Mouse (Mus musculus): ENCODE measurements around the gene Zfp944.
"Not testable (repeated sequence)": the region's sequence is repeated elsewhere in the genome, so short reads cannot be mapped to it uniquely, and the experiment has no call there.

The Zfp944 gene

DNA sequence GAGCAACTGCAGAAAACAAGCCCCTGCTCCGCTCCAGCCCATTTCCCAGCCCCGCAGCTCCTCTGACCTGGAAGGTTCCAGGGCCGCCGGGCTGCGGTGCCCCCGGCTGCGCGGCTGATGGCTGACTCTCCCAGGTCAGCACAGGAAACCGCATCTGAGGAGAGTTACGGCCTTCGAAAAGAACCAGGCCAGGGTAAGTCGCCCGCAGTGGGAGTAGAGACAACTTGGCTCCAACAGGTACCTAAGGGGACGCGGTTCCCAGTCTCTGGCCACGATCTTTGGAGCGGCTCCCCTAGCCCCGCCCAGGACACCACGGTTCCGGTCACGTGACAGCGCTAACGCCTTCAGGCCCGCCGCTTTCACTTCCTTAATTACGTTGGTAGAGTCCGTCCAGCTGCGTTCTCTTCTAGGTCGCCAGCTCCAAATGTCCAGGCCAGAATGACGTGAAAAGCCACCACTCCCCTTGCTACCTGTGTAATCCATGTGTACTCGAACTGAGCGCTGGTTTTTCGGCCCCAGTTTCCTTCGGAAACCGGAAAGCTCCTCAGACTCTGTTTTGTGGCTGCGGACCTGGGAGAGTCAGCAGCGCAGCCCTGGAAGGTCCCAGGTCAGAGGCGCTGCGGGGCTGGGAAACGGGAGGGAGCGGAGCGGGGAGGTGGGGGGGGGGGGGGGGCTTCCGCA is at the start of gene Zfp944, which contains the start of gene Zfp758:
TSS of gene Zfp944 (minus strand) at position 300 of the 681 bp plus-strand sequence.
TSS of gene Zfp758 (plus strand) at position 353 of the 681 bp plus-strand sequence.
- peak; percentile 77 for DNase-seq

DNA sequence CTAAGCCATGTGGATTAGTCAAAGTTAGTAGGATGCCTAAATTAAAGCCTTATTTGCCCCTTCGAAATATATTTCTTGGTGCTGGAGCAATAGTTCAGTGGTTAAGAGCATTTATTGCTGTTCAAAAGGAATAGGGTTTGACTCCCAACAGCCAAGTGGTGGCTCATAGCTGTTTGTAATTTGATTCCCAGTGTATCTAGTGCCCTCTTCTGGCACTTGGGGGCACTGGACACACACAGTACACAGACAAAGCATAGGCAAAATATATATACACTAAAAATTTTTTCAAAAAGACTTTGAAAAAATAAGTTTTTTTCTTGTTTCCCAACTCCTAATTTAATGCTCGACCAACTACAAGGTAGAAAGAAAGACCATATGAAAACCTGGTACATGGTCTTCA is 49.6 kb upstream of the Zfp944 start:
- DNase-seq: peak; percentile 45

DNA sequence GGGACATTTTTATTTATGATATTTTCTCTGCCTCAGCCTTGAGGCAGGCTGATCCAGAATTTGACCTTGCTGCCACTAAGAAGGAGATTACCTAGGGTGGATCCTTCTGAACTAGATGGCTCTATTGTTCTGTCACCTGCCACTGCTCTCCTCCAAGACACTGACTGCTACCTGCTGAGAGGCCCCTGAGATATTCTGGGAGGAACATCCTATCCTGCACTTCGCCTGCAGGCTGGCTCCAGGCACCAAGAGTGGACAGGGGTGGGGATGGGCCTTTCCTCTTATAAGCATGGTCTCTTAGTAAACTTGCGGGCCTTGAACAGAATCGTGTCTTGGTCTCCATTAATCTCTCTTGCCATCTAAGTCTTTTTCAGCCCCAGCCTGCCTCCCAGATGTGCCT is 2.7 kb upstream of the Zfp944 start:
- DNase-seq: no peak

DNA sequence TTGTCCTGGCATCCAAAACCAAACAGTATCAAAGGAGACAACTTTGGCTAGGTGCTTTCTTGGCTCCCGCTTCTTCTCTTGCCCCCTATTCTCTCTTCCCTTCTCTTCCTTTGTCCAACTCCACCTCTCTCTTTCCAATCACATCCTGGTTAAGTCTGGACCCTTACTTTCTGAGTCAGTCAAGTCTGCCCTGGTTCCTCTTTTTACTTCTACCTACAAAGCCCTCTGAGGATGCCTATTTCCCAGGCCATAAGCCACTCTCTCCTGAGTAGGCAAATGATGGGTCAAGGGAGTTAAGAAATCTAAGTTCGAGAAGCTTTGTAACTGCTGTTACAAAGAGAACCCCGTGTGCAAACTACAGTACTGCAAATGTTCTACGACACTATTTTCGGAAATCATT is 628 bp downstream of the Zfp944 start:
- no peak for DNase-seq

DNA sequence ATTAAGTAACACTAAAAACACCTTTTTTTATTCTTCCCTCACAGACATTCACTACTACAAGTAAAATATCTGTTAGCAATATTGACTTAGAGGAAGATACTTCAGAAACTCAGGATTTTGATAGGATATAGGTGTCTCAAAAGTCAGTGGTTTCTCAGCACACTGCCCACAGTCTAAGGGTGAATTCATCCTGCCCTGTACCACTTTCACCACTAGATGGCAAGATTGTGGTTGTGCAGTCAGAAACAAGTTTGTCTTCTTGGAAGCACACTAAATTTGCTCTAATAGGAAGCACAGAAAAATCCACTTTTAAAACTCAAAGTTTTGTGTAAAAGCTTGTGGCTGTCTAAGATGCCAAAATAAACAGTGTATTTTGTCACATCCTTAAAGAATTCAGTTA is 8.4 kb downstream of the Zfp944 start:
- DNase-seq: peak; percentile 44

DNA sequence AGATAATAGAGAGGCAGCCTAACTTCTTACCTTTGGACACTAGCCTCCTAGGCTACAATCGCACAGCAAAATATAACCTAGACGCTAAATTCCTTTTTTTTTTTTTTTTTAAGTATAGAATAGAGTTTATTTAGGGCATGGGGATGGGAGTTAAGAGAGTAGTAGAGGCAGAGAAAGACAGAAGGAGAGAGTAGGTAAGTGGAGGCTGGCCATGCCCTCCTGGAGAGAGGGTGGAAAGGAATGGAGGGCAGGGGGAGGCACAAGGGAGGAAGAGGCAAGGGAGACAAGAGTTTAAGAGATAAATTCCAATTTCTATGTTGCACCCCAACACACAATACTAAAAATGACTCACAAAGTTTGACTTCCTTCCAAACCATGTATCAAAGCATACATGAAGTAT is 46.0 kb downstream of the Zfp944 start:
- DNase-seq: not testable (repeated sequence)

DNA sequence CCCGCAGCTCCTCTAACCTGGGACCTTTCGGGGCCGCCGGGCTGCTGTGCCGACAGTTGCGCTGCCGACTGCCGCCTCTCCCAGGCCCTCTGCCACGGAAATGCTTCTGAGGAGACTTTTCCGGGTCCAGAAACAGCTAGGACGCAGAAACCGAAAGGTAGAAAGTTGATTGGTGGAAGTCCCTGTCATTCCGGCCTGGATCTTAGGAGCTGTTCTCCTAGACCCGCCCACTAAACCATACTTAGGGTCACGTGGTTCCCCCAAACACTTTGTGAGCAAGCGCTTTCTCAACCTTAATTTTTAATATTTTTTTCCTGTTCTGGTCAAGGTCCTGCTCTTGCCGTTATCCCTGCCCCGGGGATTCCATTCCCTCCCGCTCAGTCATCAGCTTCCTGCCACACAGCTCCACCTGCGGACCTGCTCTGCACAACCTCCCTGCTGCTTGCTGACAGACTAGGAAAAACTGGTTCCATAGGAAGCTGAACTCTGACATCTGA is 46.4 kb downstream of the Zfp944 start, which contains the start of gene CT030661.1:
TSS of gene CT030661.1 (minus strand) at position 108 of the 497 bp plus-strand sequence.
- peak; percentile 99 for DNase-seq

DNA sequence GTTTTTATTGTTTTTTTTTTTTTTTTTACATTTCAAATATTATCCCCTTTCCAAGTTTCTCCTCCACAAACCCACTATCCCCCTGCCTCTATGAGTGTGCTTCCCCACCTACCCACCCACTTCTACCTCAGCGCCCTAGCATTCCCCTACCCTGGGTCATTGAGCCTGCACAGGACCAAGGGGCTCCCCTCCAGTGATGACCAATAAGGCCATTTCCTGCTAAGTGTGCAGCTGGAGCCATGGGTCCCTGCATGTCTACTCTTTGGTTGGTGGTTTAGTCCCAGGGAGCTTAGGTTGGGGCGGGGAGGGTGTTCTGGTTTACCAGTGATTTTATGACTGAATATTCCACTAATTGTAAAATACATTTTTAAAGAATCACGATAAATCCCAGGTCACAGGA is 47.0 kb downstream of the Zfp944 start:
- DNase-seq: peak; percentile 3

Measured in retina, postnatal 1 day (tissue).